Mouse (Mus musculus) CD4-positive, CD25-positive, alpha-beta regulatory T cell (primary cell): ENCODE data around the gene Cmpk2. TPM values are rescaled to one million over a fixed set of nuclear protein-coding genes. Genes with fewer than 3 reads are reported as not detected.

Experiments
- polyA plus RNA-seq: library from polyadenylated mRNA; unstranded; fragments of 100-300 nt; shearing (Covaris generic); gene quantifications from one replicate; pipeline ENCODE4 v1.2.1, GENCODE M21; 2017

Cmpk2 gene
- polyA plus RNA-seq = 15.8 TPM

GRCm38 (mm10) chr12:26469098-26470041, at the start of gene Cmpk2:
Gene Cmpk2, plus strand, starts transcription at chr12:26469204.

GRCm38 (mm10) chr12:26456028-26456698, 12.8 kb upstream of the Cmpk2 start, which contains the start of gene Rsad2:
Gene Rsad2, minus strand, starts transcription at chr12:26456452.

Other genes with a start within 250 kb of the Cmpk2 start
- 18.9 TPM for gene Rnf144a, start 54.0 kb upstream of the Cmpk2 start, polyA plus RNA-seq
- gene Rsad2, start 12.8 kb upstream of the Cmpk2 start, polyA plus RNA-seq = 4.2 TPM